In the genomic region with DNA sequence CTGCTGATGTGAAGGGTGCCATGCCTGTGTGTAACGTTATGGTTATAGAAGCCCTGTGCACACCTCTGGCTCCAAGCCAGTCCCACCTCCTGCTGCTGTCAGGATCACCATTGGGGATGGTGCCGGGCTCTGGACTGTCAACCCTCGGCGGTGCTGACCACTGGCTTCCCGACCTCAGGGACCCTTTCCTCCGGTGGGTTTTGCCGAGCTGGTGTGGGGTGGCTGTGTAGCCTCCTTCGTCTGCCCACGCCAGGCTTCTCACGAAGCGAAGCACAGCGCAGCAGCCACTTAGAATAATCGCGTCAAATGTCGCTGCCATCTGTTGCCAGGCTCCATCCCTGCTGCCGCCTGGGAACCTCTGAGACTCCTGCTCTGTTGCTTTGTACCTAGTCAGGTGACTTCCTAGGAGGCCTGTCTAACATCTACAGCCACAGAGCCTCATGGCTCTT, we compare ENCODE assay signal across 9 mouse cellular contexts. TPM values are rescaled to one million over a fixed set of nuclear protein-coding genes. Genes with fewer than 3 reads are reported as not detected.
DNase-seq lines count a peak whose midpoint lies in the region; ATAC-seq and TF ChIP-seq lines count a peak whose summit lies in the region.
"Had no signal": no experiment of that assay in that cellular context is flagged by ENCODE, and none has a peak within 500 bp of the region (broad histone marks: within the 10 kb centered on the region; RNA-seq: fewer than 3 reads in every experiment).

No protein-coding gene starts in this region.

- peak overlapping the region; percentile 20 for H3K9ac ChIP-seq in forebrain, embryonic 11.5 days (ENCODE audit: low read length)
- H3K9ac ChIP-seq in liver, postnatal 0 days (replicated peaks): no peak overlapping the region
- H3K9ac ChIP-seq: liver, embryonic 15.5 days had no signal

- intact Hi-C loops in gastrocnemius, adult 2 months (cut with DNase I): no loop called here
- intact Hi-C loops in gastrocnemius, postnatal 36 days (cut with DNase I): no loop called here

- ATAC-seq in forebrain, embryonic 11.5 days (replicated peaks; ENCODE audit: low FRiP score): no peak
- ATAC-seq in liver, postnatal 0 days: no peak
- ATAC-seq in megakaryocyte progenitor cell, adult 5-6 weeks (replicated peaks; ENCODE audit: poor library complexity): no peak

- peak overlapping the region; percentile 8; the same call in 1 of the 2 replicates for H3K4me2 ChIP-seq in forebrain, embryonic 11.5 days (ENCODE audit: low read depth, low read length, severe bottlenecking)
- H3K4me2 ChIP-seq in liver, postnatal 0 days (ENCODE audit: low read depth, low read length): no peak overlapping the region
- H3K4me2 ChIP-seq: liver, embryonic 15.5 days had no signal

- H3K4me3 ChIP-seq in gastrocnemius, adult 2 months: no peak overlapping the region
- H3K4me3 ChIP-seq in E14TG2a.4 (replicated peaks; ENCODE audit: low read length): peak overlapping the region; percentile 61
- H3K4me3 ChIP-seq in forebrain, embryonic 11.5 days (ENCODE audit: low read depth, low read length): no peak overlapping the region
- no peak overlapping the region for H3K4me3 ChIP-seq in liver, postnatal 0 days (ENCODE audit: low read depth, low read length)
- H3K4me3 ChIP-seq: liver, embryonic 15.5 days had no signal

- peaks cover 81% of the 10 kb centered on the region for H3K36me3 ChIP-seq in E14TG2a.4 (ENCODE audit: insufficient read depth, low read length)
- H3K36me3 ChIP-seq in forebrain, embryonic 11.5 days (ENCODE audit: control insufficient read depth, insufficient read depth, low read length): no peaks in the 10 kb centered on the region
- peaks cover 12% of the 10 kb centered on the region; the same call in 1 of the 2 replicates for H3K36me3 ChIP-seq in liver, postnatal 0 days (replicated peaks; ENCODE audit: insufficient read depth, low read length)

- no peaks in the 10 kb centered on the region for H3K9me3 ChIP-seq in E14TG2a.4 (ENCODE audit: low read length)
- no peaks in the 10 kb centered on the region for H3K9me3 ChIP-seq in forebrain, embryonic 11.5 days (ENCODE audit: control insufficient read depth, low read length)
- H3K9me3 ChIP-seq in liver, postnatal 0 days (ENCODE audit: low read length): no peaks in the 10 kb centered on the region
- H3K9me3 ChIP-seq: liver, embryonic 15.5 days had no signal

- H3K27me3 ChIP-seq in E14TG2a.4 (ENCODE audit: insufficient read depth, low read length): no peaks in the 10 kb centered on the region; the same call in 1 of the 2 replicates
- no peaks in the 10 kb centered on the region for H3K27me3 ChIP-seq in forebrain, embryonic 11.5 days (ENCODE audit: control insufficient read depth, insufficient read depth, low read length)
- no peaks in the 10 kb centered on the region for H3K27me3 ChIP-seq in liver, postnatal 0 days (ENCODE audit: insufficient read depth, low read length)
- H3K27me3 ChIP-seq: liver, embryonic 15.5 days had no signal

- WGBS in forebrain, embryonic 11.5 days: 58% methylated on average over 16 of the region's 16 CpGs
- WGBS in liver, postnatal 0 days (ENCODE audit: insufficient replicate concordance): 74% methylated on average over 16 of the region's 16 CpGs

- peaks cover 99% of the 10 kb centered on the region for H3K4me1 ChIP-seq in E14TG2a.4 (replicated peaks; ENCODE audit: low read depth, low read length)
- H3K4me1 ChIP-seq in forebrain, embryonic 11.5 days (replicated peaks; ENCODE audit: control insufficient read depth, insufficient read depth, low read length): peaks cover 58% of the 10 kb centered on the region
- H3K4me1 ChIP-seq in liver, postnatal 0 days (ENCODE audit: insufficient read depth): peaks cover 63% of the 10 kb centered on the region

- no peak for TF ChIP-seq EP300 in liver, postnatal 0 days (IDR thresholded peaks at IDR 0.05; ENCODE audit: low read depth)

- TF ChIP-seq CTCF in gastrocnemius, adult 2 months (IDR thresholded peaks at IDR 0.05): no peak
- no peak for TF ChIP-seq CTCF in E14TG2a.4 (conservative IDR thresholded peaks at IDR 0.05; ENCODE audit: low read length)
- TF ChIP-seq CTCF in liver, postnatal 0 days (IDR thresholded peaks at IDR 0.05; ENCODE audit: low read depth): no peak

- DNase-seq in gastrocnemius, adult 2 months: no peak
- no peak for DNase-seq in gastrocnemius, postnatal 36 days
- DNase-seq in forebrain, embryonic 11.5 days (ENCODE audit: low spot score): peak; percentile 53
- DNase-seq in liver, postnatal 0 days: no peak
- no peak for DNase-seq in lung, postnatal 14 days
- no peak for DNase-seq in urinary bladder, postnatal 4 days (ENCODE audit: low spot score in 2 of 2)

- H3K27ac ChIP-seq in gastrocnemius, adult 2 months: peak overlapping the region; percentile 91
- peak overlapping the region; percentile 90; the same call in 1 of the 2 replicates for H3K27ac ChIP-seq in forebrain, embryonic 11.5 days (ENCODE audit: low read depth, low read length)
- peak overlapping the region; percentile 53 for H3K27ac ChIP-seq in liver, postnatal 0 days (ENCODE audit: low read depth)
- H3K27ac ChIP-seq: liver, embryonic 15.5 days had no signal

RNA-seq across cellular contexts. Expression of gene Gins2, which starts 40.8 kb away (rescaled TPM):
- total RNA-seq in gastrocnemius, adult 2 months (2021): under 1 TPM; 0.36 to 0.67 TPM
- under 1 TPM; 0.66 to 0.94 TPM for total RNA-seq in gastrocnemius, postnatal 36 days (2021)
- polyA plus RNA-seq in forebrain, embryonic 11.5 days (2014; fragmentation: Nextera tagmentation; extraction: Ambion mirVana): 105 and 115 TPM in 2 replicates
- 18.6 and 20.3 TPM in 2 replicates for polyA plus RNA-seq in liver, postnatal 0 days (2015; fragmentation: Nextera tagmentation; extraction: Ambion mirVana)
- total RNA-seq in megakaryocyte progenitor cell, adult 5-6 weeks (2015): 65.9 and 67.1 TPM in 2 replicates
- 28.1 and 47.1 TPM in 2 replicates for total RNA-seq in megakaryocyte progenitor cell, adult 5-6 weeks (2017)

Comparison
In these comparisons a context has a peak if more than half of its experiments do, and no peak if none do; other contexts are left out.
1. RNA of gene Gins2, which starts 40.8 kb away (total RNA-seq): 28.1 to 67.1 TPM in megakaryocyte progenitor cell, adult 5-6 weeks; 0.66 to 0.94 TPM in gastrocnemius, postnatal 36 days and 0.36 to 0.67 TPM in gastrocnemius, adult 2 months; every median in the first group is over 10 times any median in the second.
2. Peak in every context shown above with its lines, with median percentiles within 50 percentile points of each other: H3K27ac ChIP-seq.